In genomic region chr11:82951865-82952611, GRCm38 (mm10) we compare ENCODE assay signal across 8 mouse cellular contexts. TPM values are rescaled to one million over a fixed set of nuclear protein-coding genes. Genes with fewer than 3 reads are reported as not detected.
DNase-seq lines count a peak whose midpoint lies in the region; ATAC-seq lines count a peak whose summit lies in the region.

No protein-coding gene starts in this region.

- H3K4me1 ChIP-seq in forebrain, embryonic 12.5 days: 0 out of 2 replicates have a peak, but pooled peaks cover 3% of the 10 kb centered on the region
- H3K4me1 ChIP-seq in limb, embryonic 13.5 days: 0 out of 2 replicates have a peak, but pooled peaks cover 13% of the 10 kb centered on the region
- H3K4me1 ChIP-seq in midbrain, embryonic 13.5 days (replicated peaks): peaks cover 6% of the 10 kb centered on the region; the same call in 1 of the 2 replicates

- no peak overlapping the region for H3K27ac ChIP-seq in forebrain, embryonic 12.5 days
- H3K27ac ChIP-seq in limb, embryonic 13.5 days: no peak overlapping the region
- H3K27ac ChIP-seq in midbrain, embryonic 13.5 days: no peak overlapping the region

- no peaks in the 10 kb centered on the region for H3K36me3 ChIP-seq in forebrain, embryonic 12.5 days (replicated peaks)
- no peaks in the 10 kb centered on the region for H3K36me3 ChIP-seq in limb, embryonic 13.5 days
- no peaks in the 10 kb centered on the region for H3K36me3 ChIP-seq in midbrain, embryonic 13.5 days

- peak; percentile 61 to 77 for DNase-seq in adrenal gland, adult (ENCODE audit: inconsistent age in 2 of 2, low spot score in 1 of 2)
- DNase-seq in adrenal gland, postnatal 4 days (ENCODE audit: low spot score in 2 of 2): no peak
- peak; percentile 60 for DNase-seq in urinary bladder, postnatal 14 days (ENCODE audit: low spot score)
- no peak for DNase-seq in ovary, postnatal 10 days (ENCODE audit: low spot score)

- H3K27me3 ChIP-seq in forebrain, embryonic 12.5 days: peaks cover 64% of the 10 kb centered on the region
- peaks cover 76% of the 10 kb centered on the region for H3K27me3 ChIP-seq in limb, embryonic 13.5 days
- peaks cover 59% of the 10 kb centered on the region for H3K27me3 ChIP-seq in midbrain, embryonic 13.5 days

- H3K4me3 ChIP-seq in forebrain, embryonic 12.5 days (replicated peaks): no peak overlapping the region
- peak overlapping the region; percentile 11 for H3K4me3 ChIP-seq in limb, embryonic 13.5 days
- H3K4me3 ChIP-seq in midbrain, embryonic 13.5 days (replicated peaks): no peak overlapping the region

- no peak overlapping the region; the same call in 1 of the 2 replicates for H3K9ac ChIP-seq in forebrain, embryonic 12.5 days
- H3K9ac ChIP-seq in limb, embryonic 13.5 days: no peak overlapping the region
- no peak overlapping the region for H3K9ac ChIP-seq in midbrain, embryonic 13.5 days (replicated peaks)

- WGBS in forebrain, embryonic 12.5 days: 13% methylated on average over 28 of the region's 28 CpGs
- 9% methylated on average over 28 of the region's 28 CpGs for WGBS in limb, embryonic 13.5 days
- WGBS in midbrain, embryonic 13.5 days: 10% methylated on average over 28 of the region's 28 CpGs

- H3K4me2 ChIP-seq in forebrain, embryonic 12.5 days: 0 out of 2 replicates have a peak overlapping the region, but pooled peaks have one; percentile 13
- peak overlapping the region; percentile 41 for H3K4me2 ChIP-seq in limb, embryonic 13.5 days (replicated peaks)
- H3K4me2 ChIP-seq in midbrain, embryonic 13.5 days (replicated peaks): peak overlapping the region; percentile 2; the same call in 1 of the 2 replicates

- no peaks in the 10 kb centered on the region for H3K9me3 ChIP-seq in forebrain, embryonic 12.5 days
- H3K9me3 ChIP-seq in limb, embryonic 13.5 days: no peaks in the 10 kb centered on the region
- H3K9me3 ChIP-seq in midbrain, embryonic 13.5 days: no peaks in the 10 kb centered on the region

- no peak for ATAC-seq in forebrain, embryonic 12.5 days (ENCODE audit: low FRiP score)
- ATAC-seq in hematopoietic stem cell, adult 5-6 weeks (replicated peaks in 1 of 2; ENCODE audit: insufficient read depth in 1 of 2, low FRiP score in 2 of 2, low TSS enrichment in 1 of 2, low read depth in 1 of 2, poor library complexity in 2 of 2, severe bottlenecking in 2 of 2): peak; percentile 19 to 39
- no peak for ATAC-seq in limb, embryonic 13.5 days (ENCODE audit: low FRiP score, low read depth)
- no peak for ATAC-seq in midbrain, embryonic 13.5 days

RNA-seq across cellular contexts. Expression of gene Slfn5, which starts 0.9 kb away (rescaled TPM):
- 10 to 100 TPM; 25.0 to 25.4 TPM for total RNA-seq in adrenal gland, postnatal 4 days (2021)
- 0.38 and 0.89 TPM in 2 replicates for polyA plus RNA-seq in forebrain, embryonic 12.5 days (2016; fragmentation: Nextera tagmentation; extraction: Ambion mirVana)
- 14.1 and 30.8 TPM in 2 replicates for total RNA-seq in hematopoietic stem cell, adult 5-6 weeks (2017)
- polyA plus RNA-seq in limb, embryonic 13.5 days (2015; fragmentation: Nextera tagmentation; extraction: Ambion mirVana): 1.0 and 1.3 TPM in 2 replicates
- polyA plus RNA-seq in midbrain, embryonic 13.5 days (2015; fragmentation: Nextera tagmentation; extraction: Ambion mirVana): 0.57 and 0.93 TPM in 2 replicates

RNA-seq across cellular contexts. Expression of gene Slfn9, which starts 39.6 kb away (rescaled TPM):
- 10 to 100 TPM; 15.7 to 18.1 TPM for total RNA-seq in adrenal gland, postnatal 4 days (2021)
- 12.6 and 13.4 TPM in 2 replicates for polyA plus RNA-seq in forebrain, embryonic 12.5 days (2016; fragmentation: Nextera tagmentation; extraction: Ambion mirVana)
- 50.1 and 52.5 TPM in 2 replicates for total RNA-seq in hematopoietic stem cell, adult 5-6 weeks (2017)
- polyA plus RNA-seq in limb, embryonic 13.5 days (2015; fragmentation: Nextera tagmentation; extraction: Ambion mirVana): 14.4 and 17.1 TPM in 2 replicates
- 3.7 TPM in 2 replicates for polyA plus RNA-seq in midbrain, embryonic 13.5 days (2015; fragmentation: Nextera tagmentation; extraction: Ambion mirVana)

RNA-seq across cellular contexts. Expression of gene Unc45b, which starts 41.7 kb away (rescaled TPM):
- 10 to 100 TPM; 14.9 to 15.5 TPM for total RNA-seq in adrenal gland, postnatal 4 days (2021)
- 1.0 and 1.3 TPM in 2 replicates for polyA plus RNA-seq in forebrain, embryonic 12.5 days (2016; fragmentation: Nextera tagmentation; extraction: Ambion mirVana)
- 0.15 and 1.6 TPM in 2 replicates for total RNA-seq in hematopoietic stem cell, adult 5-6 weeks (2017)
- polyA plus RNA-seq in limb, embryonic 13.5 days (2015; fragmentation: Nextera tagmentation; extraction: Ambion mirVana): 18.2 and 20.0 TPM in 2 replicates
- 0.59 and 0.93 TPM in 2 replicates for polyA plus RNA-seq in midbrain, embryonic 13.5 days (2015; fragmentation: Nextera tagmentation; extraction: Ambion mirVana)

RNA-seq across cellular contexts. Expression of gene Nle1, which starts 43.8 kb away (rescaled TPM):
- total RNA-seq in adrenal gland, postnatal 4 days (2021): 10 to 100 TPM; 30.7 to 33.4 TPM
- 32.3 and 37.3 TPM in 2 replicates for polyA plus RNA-seq in forebrain, embryonic 12.5 days (2016; fragmentation: Nextera tagmentation; extraction: Ambion mirVana)
- total RNA-seq in hematopoietic stem cell, adult 5-6 weeks (2017): 28.5 and 30.5 TPM in 2 replicates
- polyA plus RNA-seq in limb, embryonic 13.5 days (2015; fragmentation: Nextera tagmentation; extraction: Ambion mirVana): 39.5 and 41.3 TPM in 2 replicates
- polyA plus RNA-seq in midbrain, embryonic 13.5 days (2015; fragmentation: Nextera tagmentation; extraction: Ambion mirVana): 31.2 and 32.2 TPM in 2 replicates

Comparison
In these comparisons a context has a peak if more than half of its experiments do, and no peak if none do; other contexts are left out.
1. DNase-seq: peak in adrenal gland, adult (2 of 2) and urinary bladder, postnatal 14 days (single experiment); none in adrenal gland, postnatal 4 days (0 of 2) and ovary, postnatal 10 days (single experiment).
2. ATAC-seq: peak in hematopoietic stem cell, adult 5-6 weeks (2 of 2); none in forebrain, embryonic 12.5 days (single experiment), limb, embryonic 13.5 days (single experiment) and midbrain, embryonic 13.5 days (single experiment).
3. Peak in every context shown above with its lines, with median percentiles within 50 percentile points of each other: H3K4me2 ChIP-seq.